Mouse (Mus musculus) liver, postnatal 0 days (tissue): ENCODE measurements at regions not wholly inside any gene's neighbourhood (a gene's known extent, or its start where the extent isn't known, plus 50 kb on each side); places are given as distances from the start of the nearest gene placed in this dataset.
A peak's percentile ranks its signal among the peaks of the same experiment; 100 is the strongest.

Experiments
- ATAC-seq: fragments of 200-750 bp; cut with Nextera tagmentation; 2 replicates; pipeline ENCODE4 v1.8.0; 2017; ENCODE audit warnings: mild to moderate bottlenecking, moderate library complexity
- DNase-seq: peaks from one replicate; pipeline ENCODE4 v3.0.0-alpha.2; 2016
- H3K27ac ChIP-seq: fragments of 300-500 bp; sonication (generic); 2 replicates; pipeline ENCODE4 v1.5.1; 2014; ENCODE audit warnings: antibody characterized with exemption, moderate library complexity, mild to moderate bottlenecking, low read depth
- H3K27me3 ChIP-seq: fragments of 300-500 bp; sonication (generic); 2 replicates; pipeline ENCODE4 v1.6.1; 2014; ENCODE audit warnings: low read length, control low read depth, mixed read lengths; ENCODE audit not compliant: insufficient read depth
- H3K36me3 ChIP-seq: fragments of 300-500 bp; sonication (generic); replicated peaks from 2 replicates; pipeline ENCODE4 v1.6.1; 2014; ENCODE audit warnings: mild to moderate bottlenecking, control low read depth, low read length, moderate library complexity, mixed read lengths; ENCODE audit not compliant: insufficient read depth
- H3K4me1 ChIP-seq: fragments of 300-500 bp; sonication (generic); 2 replicates; pipeline ENCODE4 v1.6.1; 2014; ENCODE audit warnings: antibody characterized with exemption, mild to moderate bottlenecking, control low read depth; ENCODE audit not compliant: insufficient read depth
- H3K4me2 ChIP-seq: fragments of 300-500 bp; sonication (generic); 2 replicates; pipeline ENCODE4 v1.6.1; 2014; ENCODE audit warnings: low read depth, mild to moderate bottlenecking, low read length, moderate library complexity, mixed read lengths
- H3K4me3 ChIP-seq: fragments of 300-500 bp; sonication (generic); 2 replicates; pipeline ENCODE4 v1.5.1; 2014; ENCODE audit warnings: low read depth, low read length
- H3K9ac ChIP-seq: fragments of 300-500 bp; sonication (generic); replicated peaks from 2 replicates; pipeline ENCODE4 v1.6.1; 2014; ENCODE audit warnings: mild to moderate bottlenecking, moderate library complexity
- H3K9me3 ChIP-seq: fragments of 300-500 bp; sonication (generic); 2 replicates; pipeline ENCODE4 v1.6.1; 2016; ENCODE audit warnings: mild to moderate bottlenecking, control low read depth, low read length, mixed read lengths
- CTCF ChIP-seq: sonication (generic); IDR thresholded peaks from 2 replicates; pipeline ENCODE4 v1.5.1; 2016; ENCODE audit warnings: antibody characterized with exemption, low read depth
- EP300 ChIP-seq: IDR thresholded peaks from 2 replicates; pipeline ENCODE4 v1.6.1; 2016; ENCODE audit warnings: antibody characterized with exemption, low read depth, mild to moderate bottlenecking
- WGBS: fragments of 180-500 bp; shearing (Covaris S2); extraction: QIAGEN DNeasy Blood & Tissue Kit; methylation state at CpG from one replicate; pipeline ENCODE4 v1.1.7; 2014; ENCODE audit not compliant: insufficient replicate concordance; 5-methylcytosine and 5-hydroxymethylcytosine counted together

DNA sequence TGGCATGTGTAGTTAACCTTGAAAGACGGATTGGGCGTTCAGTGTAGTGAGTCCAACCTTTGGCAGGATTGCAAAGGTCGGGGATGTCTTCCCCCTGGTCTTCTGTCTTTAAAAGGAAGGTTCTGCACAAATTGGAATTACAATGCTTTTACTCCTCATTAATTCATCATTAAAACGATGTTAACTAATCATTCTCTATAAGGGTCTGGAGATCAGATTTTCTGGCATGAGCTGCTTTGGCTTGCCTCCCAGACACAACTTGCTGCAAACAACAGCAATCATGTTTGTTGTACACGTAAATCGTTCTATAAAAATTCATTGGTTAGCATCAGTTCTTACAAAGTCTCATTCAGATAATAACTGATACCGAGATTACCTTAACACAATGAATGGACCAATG is 315.9 kb downstream of the Tfec start:
- no peak for TF ChIP-seq EP300
- TF ChIP-seq CTCF: no peak
- Histone ChIP-seq H3K9me3 (no peaks in the 10 kb centered on the region), H3K4me3 (no peak overlapping the region), H3K36me3 (no peaks in the 10 kb centered on the region), H3K9ac (no peak overlapping the region), H3K27ac (no peak overlapping the region), H3K27me3 (no peaks in the 10 kb centered on the region), H3K4me2 (no peak overlapping the region), H3K4me1 (no peaks in the 10 kb centered on the region)
- 72% methylated on average over 7 of the region's 7 CpGs for WGBS
- ATAC-seq (no peak), DNase-seq (no peak)

DNA sequence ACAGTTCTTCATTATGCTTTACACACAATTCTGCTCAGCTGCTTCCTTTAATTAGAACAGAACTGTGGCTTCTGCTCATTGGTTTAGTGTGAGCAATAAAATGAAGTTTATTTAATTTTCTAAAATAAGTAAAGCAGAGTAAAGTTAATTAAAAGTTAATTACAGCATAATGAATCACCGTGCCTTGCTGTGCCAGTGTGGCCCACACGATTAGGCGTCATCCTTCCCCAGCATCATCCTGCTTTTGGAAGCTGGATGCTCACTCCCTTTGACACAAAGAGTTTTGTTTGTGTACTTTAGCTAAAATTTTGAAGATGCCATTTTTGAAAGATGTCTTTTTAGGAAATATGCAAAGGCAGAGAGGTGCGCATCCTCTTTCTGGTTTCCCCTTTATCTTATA is 316.4 kb downstream of the Tfec start:
- H3K27ac ChIP-seq: no peak overlapping the region
- H3K4me2 ChIP-seq: no peak overlapping the region
- H3K4me3 ChIP-seq: no peak overlapping the region
- DNase-seq (no peak), ATAC-seq (no peak)
- no peak overlapping the region for H3K9ac ChIP-seq
- H3K4me1 ChIP-seq: no peaks in the 10 kb centered on the region
- no peaks in the 10 kb centered on the region for H3K36me3 ChIP-seq
- no peaks in the 10 kb centered on the region for H3K9me3 ChIP-seq
- 83% methylated on average over 4 of the region's 4 CpGs for WGBS
- H3K27me3 ChIP-seq: no peaks in the 10 kb centered on the region
- TF ChIP-seq CTCF: no peak
- no peak for TF ChIP-seq EP300

DNA sequence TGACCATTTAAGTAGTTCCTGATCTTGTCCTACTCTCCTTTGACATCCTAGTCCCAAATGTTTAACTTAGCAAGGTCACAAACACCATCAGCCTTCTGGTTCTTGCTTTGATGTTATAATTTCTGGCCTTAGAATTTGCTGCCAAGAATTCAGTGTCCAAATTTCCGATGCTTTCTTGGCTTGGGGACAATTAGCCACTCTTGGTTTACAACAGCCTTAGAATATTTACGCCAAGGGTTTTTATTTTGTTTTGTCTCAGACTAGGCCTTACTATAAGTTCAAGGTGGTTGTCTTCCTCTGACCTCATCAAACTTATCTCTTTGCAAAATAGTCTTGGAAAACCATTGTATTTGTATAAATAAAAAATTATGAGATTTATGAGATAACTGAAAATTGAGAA is 322.4 kb downstream of the Tfec start:
- H3K27me3 ChIP-seq: no peaks in the 10 kb centered on the region
- H3K4me1 ChIP-seq: no peaks in the 10 kb centered on the region
- no peak for DNase-seq
- TF ChIP-seq EP300 (no peak), CTCF (no peak)
- no peaks in the 10 kb centered on the region for H3K9me3 ChIP-seq
- H3K36me3 ChIP-seq: no peaks in the 10 kb centered on the region
- 75% methylated on average over 2 of the region's 2 CpGs for WGBS
- no peak overlapping the region for H3K4me2 ChIP-seq
- no peak overlapping the region for H3K4me3 ChIP-seq
- H3K9ac ChIP-seq: no peak overlapping the region
- no peak overlapping the region for H3K27ac ChIP-seq
- ATAC-seq: no peak

DNA sequence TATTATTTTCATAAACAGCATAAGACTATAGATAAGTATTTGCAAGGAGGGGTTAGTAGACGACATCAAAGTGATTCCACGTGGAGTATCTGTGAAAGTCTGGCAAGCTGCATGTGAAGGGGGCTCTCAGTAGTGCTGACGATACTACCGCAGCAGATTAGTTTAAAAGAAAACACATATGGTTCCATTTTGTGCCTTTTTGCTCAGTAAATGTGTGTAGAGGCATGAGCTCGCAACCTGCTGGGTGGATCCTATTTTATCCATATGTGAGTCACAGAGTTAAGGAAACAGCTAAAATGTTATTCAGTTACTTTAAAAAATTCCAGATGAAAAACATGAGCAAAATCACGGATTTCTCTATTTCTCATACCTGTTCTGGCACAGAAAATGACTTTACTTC is 325.4 kb downstream of the Tfec start:
- H3K9ac ChIP-seq: no peak overlapping the region
- no peak for ATAC-seq
- 72% methylated on average over 6 of the region's 6 CpGs for WGBS

DNA sequence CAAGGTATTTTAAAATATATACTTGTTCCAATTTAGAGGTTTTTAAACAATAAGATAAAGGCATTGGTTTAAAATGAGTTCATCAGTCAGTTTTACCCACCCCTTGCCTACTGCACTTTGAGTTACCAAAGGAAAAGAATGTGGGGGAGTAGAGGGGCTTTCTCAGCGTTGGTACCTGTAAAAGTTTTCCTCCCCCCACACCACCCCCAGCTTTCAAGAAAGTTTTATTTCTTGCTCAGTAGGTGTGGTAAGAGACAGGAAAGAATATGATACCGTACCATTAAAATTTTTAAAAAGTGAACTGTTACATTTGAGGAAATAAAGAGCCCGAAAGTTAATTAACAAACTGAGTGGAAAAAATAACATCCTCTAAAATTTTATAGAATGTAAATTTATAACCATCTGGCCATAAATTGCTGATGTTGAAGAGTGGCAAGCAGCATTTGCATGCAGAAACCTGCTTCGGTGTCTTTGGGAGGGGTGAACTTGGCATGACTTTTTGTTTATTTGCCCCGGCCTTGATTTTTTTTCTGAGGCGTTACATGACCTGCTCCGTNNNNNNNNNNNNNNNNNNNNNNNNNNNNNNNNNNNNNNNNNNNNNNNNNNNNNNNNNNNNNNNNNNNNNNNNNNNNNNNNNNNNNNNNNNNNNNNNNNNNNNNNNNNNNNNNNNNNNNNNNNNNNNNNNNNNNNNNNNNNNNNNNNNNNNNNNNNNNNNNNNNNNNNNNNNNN is 346.1 kb downstream of the Tfec start:
- Histone ChIP-seq H3K27ac (no peak overlapping the region), H3K36me3 (no peaks in the 10 kb centered on the region), H3K4me1 (no peaks in the 10 kb centered on the region), H3K4me3 (no peak overlapping the region), H3K9me3 (no peaks in the 10 kb centered on the region), H3K4me2 (no peak overlapping the region), H3K27me3 (no peaks in the 10 kb centered on the region), H3K9ac (no peak overlapping the region)
- 67% methylated on average over 7 of the region's 7 CpGs for WGBS
- peak; percentile 19 for DNase-seq
- peak; percentile 74 for ATAC-seq
- TF ChIP-seq EP300 (0 out of 2 replicates have a peak, but pooled peaks have one; percentile 13), CTCF (no peak)

More for the DNA sequence above, 325.4 kb downstream of the Tfec start:
- no peak overlapping the region for H3K4me2 ChIP-seq
- no peaks in the 10 kb centered on the region for H3K27me3 ChIP-seq
- no peak overlapping the region for H3K27ac ChIP-seq
- DNase-seq: no peak
- H3K4me1 ChIP-seq: no peaks in the 10 kb centered on the region
- H3K9me3 ChIP-seq: no peaks in the 10 kb centered on the region
- H3K4me3 ChIP-seq: no peak overlapping the region
- TF ChIP-seq CTCF (no peak), EP300 (no peak)
- H3K36me3 ChIP-seq: no peaks in the 10 kb centered on the region

DNA sequence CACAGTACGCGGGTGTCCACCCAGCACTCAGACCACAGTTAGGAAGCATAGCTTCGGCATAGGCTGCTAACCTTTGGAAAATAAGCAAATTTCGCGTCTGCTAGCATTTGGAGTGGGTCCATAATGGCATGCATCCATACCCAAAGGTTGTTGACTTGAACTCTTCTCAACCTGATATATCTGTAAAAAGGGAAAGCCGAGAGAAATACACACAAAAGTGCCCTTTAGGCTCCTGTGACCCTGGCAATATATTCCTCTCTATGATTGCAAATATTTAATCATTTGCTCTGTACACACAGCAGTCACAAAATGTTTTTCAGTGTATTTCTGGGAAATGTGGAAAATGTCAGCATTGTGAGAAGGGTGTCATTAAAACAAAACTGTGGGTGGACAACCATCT is 347.1 kb downstream of the Tfec start:
- no peaks in the 10 kb centered on the region for H3K27me3 ChIP-seq
- H3K27ac ChIP-seq: peak overlapping the region; percentile 34; the same call in 1 of the 2 replicates
- H3K9me3 ChIP-seq: no peaks in the 10 kb centered on the region
- H3K4me2 ChIP-seq: no peak overlapping the region
- TF ChIP-seq EP300 (no peak), CTCF (no peak)
- H3K36me3 ChIP-seq: no peaks in the 10 kb centered on the region
- 66% methylated on average over 6 of the region's 6 CpGs for WGBS
- no peaks in the 10 kb centered on the region for H3K4me1 ChIP-seq
- no peak overlapping the region for H3K9ac ChIP-seq
- no peak overlapping the region for H3K4me3 ChIP-seq
- no peak for DNase-seq
- peak; percentile 36; the same call in 1 of the 2 replicates for ATAC-seq
